Mouse (Mus musculus) MEL (cell line): ENCODE measurements around the gene Chrm3. TPM values are rescaled to one million over a fixed set of nuclear protein-coding genes. Genes with fewer than 3 reads are reported as not detected.

ENCODE experiments used
- DNase-seq: peaks from one replicate; pipeline ENCODE4 v3.0.0; 2011; ENCODE audit warnings: low read depth, low spot score
- H3K27ac ChIP-seq: 2 replicates; pipeline ENCODE4 v1.5.1; 2012; ENCODE audit warnings: low read depth, mild to moderate bottlenecking, control low read depth, low read length, moderate library complexity; ENCODE audit not compliant: control insufficient read depth
- H3K27me3 ChIP-seq, 2 experiments: fragments of 150-350 bp in 1 of 2; sonication (generic) in 1 of 2; 2 replicates each; pipeline ENCODE4 v1.6.1; 2012; ENCODE audit warnings: low read length in 2 of 2, mild to moderate bottlenecking in 2 of 2, improper control_type of control experiment in 1 of 2, moderate library complexity in 1 of 2; ENCODE audit not compliant: insufficient read depth in 2 of 2, control insufficient read depth in 1 of 2
- H3K36me3 ChIP-seq, 2 experiments: 2 replicates each; pipeline ENCODE4 v1.6.1; 2012 to 2014; ENCODE audit warnings: low read length in 2 of 2, improper control_type of control experiment in 1 of 2, inconsistent platforms in 1 of 2, mild to moderate bottlenecking in 1 of 2; ENCODE audit not compliant: insufficient read depth in 2 of 2, control insufficient read depth in 1 of 2
- H3K4me1 ChIP-seq, 2 experiments: fragments of 150-350 bp in 1 of 2; sonication (generic) in 1 of 2; 2 replicates each; pipeline ENCODE4 v1.6.1; 2012; ENCODE audit warnings: low read length in 2 of 2, improper control_type of control experiment in 1 of 2, mild to moderate bottlenecking in 1 of 2; ENCODE audit not compliant: insufficient read depth in 2 of 2, control insufficient read depth in 1 of 2
- H3K4me3 ChIP-seq, 2 experiments: fragments of 150-350 bp in 1 of 2; sonication (generic) in 1 of 2; 2 replicates each; pipeline ENCODE4 v1.5.1; 2012; ENCODE audit warnings: low read depth in 2 of 2, low read length in 2 of 2, mild to moderate bottlenecking in 2 of 2, moderate library complexity in 2 of 2, control low read depth in 1 of 2, improper control_type of control experiment in 1 of 2; ENCODE audit not compliant: control insufficient read depth in 1 of 2, insufficient read depth in 1 of 2
- H3K79me2 ChIP-seq: 2 replicates; pipeline ENCODE4 v1.6.1; 2012; ENCODE audit warnings: mild to moderate bottlenecking, low read length, moderate library complexity; ENCODE audit not compliant: control insufficient read depth, poor library complexity, insufficient read depth
- H3K9ac ChIP-seq: 2 replicates; pipeline ENCODE4 v1.6.1; 2012; ENCODE audit warnings: low read depth, mild to moderate bottlenecking, control low read depth, low read length, moderate library complexity; ENCODE audit not compliant: control insufficient read depth, poor library complexity, severe bottlenecking
- H3K9me3 ChIP-seq: fragments of 150-350 bp; sonication (generic); replicated peaks from 2 replicates; pipeline ENCODE4 v1.6.1; 2012; ENCODE audit warnings: mild to moderate bottlenecking, low read length, improper control_type of control experiment, moderate library complexity; ENCODE audit not compliant: insufficient read depth
- CHD1 ChIP-seq: IDR thresholded peaks from 2 replicates; pipeline ENCODE4 v1.6.1; 2012; ENCODE audit warnings: low read depth, mild to moderate bottlenecking, inconsistent platforms, low read length, improper control_type of control experiment
- CHD2 ChIP-seq: IDR thresholded peaks from 2 replicates; pipeline ENCODE4 v1.6.1; 2011; ENCODE audit warnings: low read length, improper control_type of control experiment
- CTCF ChIP-seq, 3 experiments: IDR thresholded peaks in 2 of 3; conservative IDR thresholded peaks in 1 of 3; 2 replicates each; pipeline ENCODE4 v1.5.1; 2011 to 2012; ENCODE audit warnings: low read length in 3 of 3, low read depth in 2 of 3, mild to moderate bottlenecking in 2 of 3, improper control_type of control experiment in 1 of 3, inconsistent platforms in 1 of 3, mixed read lengths in 1 of 3, moderate library complexity in 1 of 3; ENCODE audit not compliant: control insufficient read depth in 1 of 3, insufficient read depth in 1 of 3, poor library complexity in 1 of 3, severe bottlenecking in 1 of 3
- E2F4 ChIP-seq: IDR thresholded peaks from 2 replicates; pipeline ENCODE4 v1.6.1; 2011; ENCODE audit warnings: low read depth, low read length, improper control_type of control experiment, borderline replicate concordance
- ELF1 ChIP-seq: IDR thresholded peaks from 2 replicates; pipeline ENCODE4 v1.6.1; 2014; ENCODE audit warnings: low read depth, mild to moderate bottlenecking, inconsistent platforms, low read length, improper control_type of control experiment, moderate library complexity
- HCFC1 ChIP-seq: IDR thresholded peaks from 2 replicates; pipeline ENCODE4 v1.6.1; 2012; ENCODE audit warnings: low read depth, mild to moderate bottlenecking, inconsistent platforms, low read length, improper control_type of control experiment, moderate library complexity
- JUND ChIP-seq: IDR thresholded peaks from 2 replicates; pipeline ENCODE4 v1.6.1; 2011; ENCODE audit warnings: low read depth, mild to moderate bottlenecking, improper control_type of control experiment, low read length
- KAT2A ChIP-seq: conservative IDR thresholded peaks from 2 replicates; pipeline ENCODE4 v1.6.1; 2012; ENCODE audit warnings: low read depth, low read length, improper control_type of control experiment, inconsistent platforms
- MAFK ChIP-seq: IDR thresholded peaks from 2 replicates; pipeline ENCODE4 v1.6.1; 2011; ENCODE audit warnings: low read depth, mild to moderate bottlenecking, low read length, improper control_type of control experiment, borderline replicate concordance
- MEF2A ChIP-seq: IDR thresholded peaks from 2 replicates; pipeline ENCODE4 v1.6.1; 2014; ENCODE audit warnings: low read depth, mild to moderate bottlenecking, inconsistent platforms, low read length, improper control_type of control experiment; ENCODE audit not compliant: poor library complexity, insufficient replicate concordance, severe bottlenecking; ENCODE audit errors: extremely low read depth
- NRF1 ChIP-seq: IDR thresholded peaks from 2 replicates; pipeline ENCODE4 v1.6.1; 2014; ENCODE audit warnings: low read depth, mild to moderate bottlenecking, inconsistent platforms, low read length, improper control_type of control experiment, moderate library complexity; ENCODE audit not compliant: poor library complexity, insufficient read depth, severe bottlenecking
- POLR2AphosphoS2 ChIP-seq: IDR thresholded peaks from 2 replicates; pipeline ENCODE4 v1.6.1; 2011; ENCODE audit warnings: low read length, improper control_type of control experiment
- RAD21 ChIP-seq: IDR thresholded peaks from 2 replicates; pipeline ENCODE4 v1.6.1; 2011; ENCODE audit warnings: mild to moderate bottlenecking, low read depth, low read length, improper control_type of control experiment
- RCOR1 ChIP-seq: IDR thresholded peaks from 2 replicates; pipeline ENCODE4 v1.6.1; 2012; ENCODE audit warnings: low read depth, mild to moderate bottlenecking, inconsistent platforms, low read length, improper control_type of control experiment
- SIN3A ChIP-seq: IDR thresholded peaks from 2 replicates; pipeline ENCODE4 v1.6.1; 2012; ENCODE audit warnings: low read length, improper control_type of control experiment, inconsistent platforms
- SMC3 ChIP-seq: IDR thresholded peaks from 2 replicates; pipeline ENCODE4 v1.6.1; 2011; ENCODE audit warnings: low read depth, low read length, improper control_type of control experiment
- TBP ChIP-seq: IDR thresholded peaks from 2 replicates; pipeline ENCODE4 v1.8.0; 2011; ENCODE audit warnings: low read depth, low read length, improper control_type of control experiment
- TCF12 ChIP-seq: IDR thresholded peaks from 2 replicates; pipeline ENCODE4 v1.6.1; 2014; ENCODE audit warnings: low read depth, mild to moderate bottlenecking, inconsistent platforms, low read length, improper control_type of control experiment, moderate library complexity
- USF1 ChIP-seq: IDR thresholded peaks from 2 replicates; pipeline ENCODE4 v1.6.1; 2014; ENCODE audit warnings: low read depth, mild to moderate bottlenecking, inconsistent platforms, low read length, improper control_type of control experiment, moderate library complexity
- USF2 ChIP-seq, 2 experiments: IDR thresholded peaks; 2 replicates each; pipeline ENCODE4 v1.6.1; 2011 to 2012; ENCODE audit warnings: improper control_type of control experiment in 2 of 2, low read length in 2 of 2, borderline replicate concordance in 1 of 2, inconsistent platforms in 1 of 2, low read depth in 1 of 2, mild to moderate bottlenecking in 1 of 2; ENCODE audit not compliant: insufficient read depth in 1 of 2
- ZKSCAN1 ChIP-seq: IDR thresholded peaks from 2 replicates; pipeline ENCODE4 v1.6.1; 2012; ENCODE audit warnings: low read depth, mild to moderate bottlenecking, inconsistent platforms, low read length, improper control_type of control experiment, moderate library complexity
- ZMIZ1 ChIP-seq: IDR thresholded peaks from 2 replicates; pipeline ENCODE4 v1.6.1; 2012; ENCODE audit warnings: low read depth, mild to moderate bottlenecking, inconsistent platforms, low read length, improper control_type of control experiment, moderate library complexity
- polyA plus RNA-seq, 2 experiments: library from polyadenylated mRNA; stranded (reverse) in 1 of 2; unstranded in 1 of 2; fragments of >175 nt in 1 of 2; fragments of >200 nt in 1 of 2; gene quantifications; 2 replicates each; pipeline versions ENCODE4 v1.2.1 to v1.2.4; 2012; ENCODE audit warnings: low replicate concordance in 2 of 2, low read depth in 1 of 2; ENCODE audit not compliant: insufficient read length in 2 of 2, insufficient read depth in 1 of 2, missing spikeins in 1 of 2
- total RNA-seq: library from RNA; depleted of rRNA; stranded (reverse); fragments of 300-350 nt; gene quantifications from 2 replicates; pipeline ENCODE4 v1.2.3, GENCODE M21; 2012

Gene Chrm3
- total and polyA plus RNA-seq, 3 experiments, result not detected

DNA sequence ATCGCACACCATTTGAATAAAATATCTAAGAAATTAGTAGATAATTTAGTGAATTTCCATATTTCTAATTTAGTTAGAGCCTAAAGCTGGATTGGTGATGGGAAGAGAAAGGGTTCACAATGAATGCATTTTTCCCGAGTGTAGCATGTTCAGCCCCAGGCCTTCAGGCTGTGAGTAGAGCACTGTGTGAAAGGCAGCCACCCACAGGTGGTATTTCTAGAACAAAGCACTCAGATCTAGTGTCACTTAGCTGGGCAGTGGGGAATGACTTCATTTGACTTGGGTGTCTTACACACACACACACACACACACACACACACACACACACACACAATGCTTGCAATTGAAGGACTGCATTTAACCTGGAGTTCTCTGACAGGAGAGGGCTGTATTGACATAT, 337.5 kb downstream of the Chrm3 start:
- no peak overlapping the region for H3K27ac ChIP-seq
- H3K4me3 ChIP-seq, result no peak overlapping the region
- no peaks in the 10 kb centered on the region for H3K79me2 ChIP-seq
- TF ChIP-seq TBP, result no peak
- no peak for TF ChIP-seq USF1
- TF ChIP-seq SIN3A, result no peak
- no peak for TF ChIP-seq KAT2A
- TF ChIP-seq MEF2A, result no peak
- no peak for TF ChIP-seq RCOR1
- TF ChIP-seq SMC3, result no peak
- TF ChIP-seq ELF1, result no peak
- TF ChIP-seq JUND, result no peak
- TF ChIP-seq CHD2, result no peak
- TF ChIP-seq MAFK, result no peak
- TF ChIP-seq NRF1, result no peak
- TF ChIP-seq CTCF (IDR thresholded peaks at IDR 0.05 in 2 of 3, conservative IDR thresholded peaks at IDR 0.05 in 1 of 3; ENCODE audit: control insufficient read depth in 1 of 3, insufficient read depth in 1 of 3, low read depth in 2 of 3, low read length in 3 of 3, poor library complexity in 1 of 3, severe bottlenecking in 1 of 3), result no peak
- TF ChIP-seq USF2 (IDR thresholded peaks at IDR 0.05; ENCODE audit: borderline replicate concordance in 1 of 2, insufficient read depth in 1 of 2, low read depth in 1 of 2, low read length in 2 of 2), result no peak
- no peak for TF ChIP-seq HCFC1
- no peak for TF ChIP-seq RAD21
- TF ChIP-seq CHD1, result no peak
- no peak for TF ChIP-seq POLR2AphosphoS2
- no peak for TF ChIP-seq ZMIZ1
- TF ChIP-seq ZKSCAN1, result no peak
- H3K4me1 ChIP-seq, result no peaks in the 10 kb centered on the region
- no peaks in the 10 kb centered on the region; a peak in 3 of 4 replicates for H3K27me3 ChIP-seq
- H3K9me3 ChIP-seq, result no peaks in the 10 kb centered on the region
- H3K36me3 ChIP-seq, result no peaks in the 10 kb centered on the region
- H3K9ac ChIP-seq, result no peak overlapping the region
- no peak for DNase-seq

DNA sequence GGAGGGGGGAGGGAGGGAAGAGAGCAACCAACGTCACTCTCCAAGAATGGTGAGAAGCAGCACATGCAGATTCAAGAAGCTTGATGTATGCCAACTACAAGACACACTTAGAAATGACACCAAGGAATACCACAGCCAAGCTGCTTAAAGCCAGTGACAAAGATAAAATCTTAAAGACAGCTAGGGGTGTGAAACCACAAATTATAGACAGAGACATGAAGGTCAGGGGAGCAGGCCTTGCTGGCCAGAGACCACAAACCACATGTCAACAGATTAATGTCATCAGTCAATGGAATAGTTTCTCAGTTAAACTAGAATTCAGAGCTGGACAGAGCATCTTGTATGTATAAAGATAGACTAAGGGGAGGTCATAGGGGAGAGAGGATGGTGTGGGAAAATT, 341.4 kb downstream of the Chrm3 start:
- H3K36me3 ChIP-seq, result no peaks in the 10 kb centered on the region
- no peaks in the 10 kb centered on the region for H3K9me3 ChIP-seq
- peaks cover 0 to 2% of the 10 kb centered on the region in 2 experiments for H3K27me3 ChIP-seq
- no peak for DNase-seq
- no peak overlapping the region for H3K27ac ChIP-seq
- H3K79me2 ChIP-seq, result no peaks in the 10 kb centered on the region
- no peaks in the 10 kb centered on the region for H3K4me1 ChIP-seq
- no peak overlapping the region for H3K9ac ChIP-seq
- no peak for TF ChIP-seq MAFK
- no peak for TF ChIP-seq CTCF (IDR thresholded peaks at IDR 0.05 in 2 of 3, conservative IDR thresholded peaks at IDR 0.05 in 1 of 3; ENCODE audit: control insufficient read depth in 1 of 3, insufficient read depth in 1 of 3, low read depth in 2 of 3, low read length in 3 of 3, poor library complexity in 1 of 3, severe bottlenecking in 1 of 3)
- TF ChIP-seq ZKSCAN1, result no peak
- no peak for TF ChIP-seq USF2 (IDR thresholded peaks at IDR 0.05; ENCODE audit: borderline replicate concordance in 1 of 2, insufficient read depth in 1 of 2, low read depth in 1 of 2, low read length in 2 of 2)
- no peak for TF ChIP-seq TCF12
- TF ChIP-seq E2F4, result no peak
- no peak for TF ChIP-seq SIN3A
- no peak for TF ChIP-seq USF1
- no peak for TF ChIP-seq RCOR1
- TF ChIP-seq HCFC1, result no peak
- TF ChIP-seq ZMIZ1, result no peak
- no peak overlapping the region for H3K4me3 ChIP-seq
